Mouse (Mus musculus) kidney, adult 2 months (tissue): ENCODE measurements around the gene Myl4. TPM values are rescaled to one million over a fixed set of nuclear protein-coding genes. Genes with fewer than 3 reads are reported as not detected.
A peak's percentile ranks its signal among the peaks of the same experiment; 100 is the strongest.

ENCODE experiments used
- DNase-seq: peaks from one replicate; pipeline ENCODE4 v3.0.0; 2021
- H3K27ac ChIP-seq: fragments of 200-500 bp; 2 replicates; pipeline ENCODE4 v1.5.1; 2012; ENCODE audit warnings: low read depth, low read length, control low read depth, inconsistent platforms; ENCODE audit not compliant: insufficient read depth
- H3K27me3 ChIP-seq: fragments of 200-500 bp; replicated peaks from 2 replicates; pipeline ENCODE4 v1.6.1; 2012; ENCODE audit warnings: mild to moderate bottlenecking, moderate library complexity, low read length, inconsistent platforms; ENCODE audit not compliant: control insufficient read depth, insufficient read depth
- H3K36me3 ChIP-seq: fragments of 200-500 bp; 2 replicates; pipeline ENCODE4 v1.6.1; 2012; ENCODE audit warnings: mild to moderate bottlenecking, moderate library complexity, low read length, inconsistent platforms; ENCODE audit not compliant: control insufficient read depth, insufficient read depth
- H3K4me1 ChIP-seq: fragments of 200-500 bp; 2 replicates; pipeline ENCODE4 v1.6.1; 2011; ENCODE audit warnings: low read length; ENCODE audit not compliant: control insufficient read depth, insufficient read depth
- H3K4me3 ChIP-seq: fragments of 200-500 bp; 2 replicates; pipeline ENCODE4 v1.5.1; 2011; ENCODE audit warnings: mild to moderate bottlenecking, low read depth, low read length, control low read depth; ENCODE audit not compliant: insufficient read depth
- CTCF ChIP-seq: fragments of 200-500 bp; conservative IDR thresholded peaks from 2 replicates; pipeline ENCODE4 v1.5.1; 2011; ENCODE audit warnings: low read depth, mild to moderate bottlenecking, control low read depth, low read length, moderate library complexity, mixed read lengths; ENCODE audit not compliant: insufficient read depth, insufficient read length
- POLR2A ChIP-seq: fragments of 200-500 bp; IDR thresholded peaks from one replicate; pipeline ENCODE4 v1.6.1; 2011; ENCODE audit warnings: low read depth, low read length, control low read depth
- WGBS: fragments of 180-500 bp; shearing (Covaris S2); methylation state at CpG from one replicate; pipeline ENCODE4 v1.1.7; 2018; 5-methylcytosine and 5-hydroxymethylcytosine counted together
- polyA plus RNA-seq: library from polyadenylated mRNA; depleted of rRNA; stranded (reverse); fragments of >200 nt; gene quantifications from 2 replicates; pipeline ENCODE4 v1.2.3, GENCODE M21; 2012

The Myl4 gene
- polyA plus RNA-seq, 1 experiment: 2.0 TPM

DNA sequence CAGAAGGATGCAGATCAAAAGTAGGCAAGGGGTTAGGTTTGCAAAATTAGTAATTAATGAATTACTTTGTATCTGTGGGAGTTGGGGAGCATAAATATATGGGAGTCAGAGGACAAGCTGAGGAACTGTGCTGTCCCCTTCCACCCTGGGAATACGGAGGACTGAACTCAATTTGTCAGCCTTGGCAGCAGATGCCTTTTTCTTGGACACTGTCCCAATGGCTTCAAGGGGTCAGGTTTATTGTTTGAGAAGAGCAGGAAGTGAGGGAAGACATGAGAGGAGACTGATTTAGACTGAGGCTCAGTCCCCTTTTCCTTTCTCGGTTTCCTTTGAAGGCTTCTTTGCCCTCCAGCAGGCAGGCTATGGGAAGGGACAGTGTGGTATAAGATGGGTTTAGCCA lies 22.1 kb downstream of the Myl4 start:
- Histone ChIP-seq H3K27ac (no peak overlapping the region), H3K4me1 (no peaks in the 10 kb centered on the region), H3K36me3 (no peaks in the 10 kb centered on the region), H3K27me3 (no peaks in the 10 kb centered on the region), H3K4me3 (no peak overlapping the region)
- TF ChIP-seq POLR2A (no peak), CTCF (no peak)
- WGBS: 43% methylated on average over 2 of the region's 2 CpGs
- DNase-seq: peak; percentile 20

- Histone ChIP-seq H3K4me3 (no peak overlapping the region), H3K27ac (no peak overlapping the region), H3K36me3 (no peaks in the 10 kb centered on the region), H3K4me1 (no peaks in the 10 kb centered on the region; the same call in 1 of the 2 replicates), H3K27me3 (no peaks in the 10 kb centered on the region)
- TF ChIP-seq POLR2A: no peak
- no peak for TF ChIP-seq CTCF
- no peak for DNase-seq
- 56% methylated on average over 10 of the region's 10 CpGs for WGBS
Measured at GRCm38 (mm10) chr11:104576772-104577612, 26.5 kb downstream of the Myl4 start.

DNA sequence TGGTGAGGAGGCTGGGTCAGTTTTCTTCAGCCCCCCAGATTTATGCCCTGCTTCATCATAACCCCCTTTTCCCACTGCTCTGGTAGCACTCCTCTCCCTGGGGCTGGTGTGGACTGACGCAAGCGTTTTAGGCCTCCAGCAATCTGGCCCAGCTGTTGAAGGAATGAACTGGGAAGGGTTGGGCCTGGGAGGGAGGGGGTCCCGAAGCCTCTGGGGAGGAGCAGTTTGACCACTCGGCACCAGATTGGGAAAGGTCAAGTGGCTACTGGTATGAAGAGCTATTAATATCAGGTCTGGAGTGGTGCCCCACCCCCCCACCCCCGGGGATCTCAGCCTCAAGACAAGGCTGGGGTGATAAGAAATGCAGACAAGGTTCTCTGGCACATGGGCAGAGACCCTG lies 27.6 kb downstream of the Myl4 start:
- TF ChIP-seq CTCF (no peak), POLR2A (no peak)
- WGBS: 55% methylated on average over 5 of the region's 5 CpGs
- Histone ChIP-seq H3K4me1 (no peaks in the 10 kb centered on the region; the same call in 1 of the 2 replicates), H3K36me3 (no peaks in the 10 kb centered on the region), H3K4me3 (no peak overlapping the region), H3K27ac (no peak overlapping the region), H3K27me3 (no peaks in the 10 kb centered on the region)
- DNase-seq: no peak

- 81% methylated on average over 9 of the region's 9 CpGs for WGBS
- H3K4me3 ChIP-seq: no peak overlapping the region
- DNase-seq: no peak
- TF ChIP-seq CTCF: no peak
- no peak for TF ChIP-seq POLR2A
- no peaks in the 10 kb centered on the region for H3K27me3 ChIP-seq
- H3K36me3 ChIP-seq: no peaks in the 10 kb centered on the region
- no peak overlapping the region for H3K27ac ChIP-seq
- H3K4me1 ChIP-seq: no peaks in the 10 kb centered on the region; the same call in 1 of the 2 replicates
Measured at GRCm38 (mm10) chr11:104579084-104579483, 28.6 kb downstream of the Myl4 start.

- no peaks in the 10 kb centered on the region for H3K27me3 ChIP-seq
- TF ChIP-seq POLR2A: no peak
- TF ChIP-seq CTCF: no peak
- no peak overlapping the region for H3K27ac ChIP-seq
- no peak overlapping the region for H3K4me3 ChIP-seq
- H3K4me1 ChIP-seq: no peaks in the 10 kb centered on the region; the same call in 1 of the 2 replicates
- DNase-seq: no peak
- 95% methylated on average over 8 of the region's 8 CpGs for WGBS
- no peaks in the 10 kb centered on the region for H3K36me3 ChIP-seq
Measured at GRCm38 (mm10) chr11:104579575-104579974, 29.1 kb downstream of the Myl4 start.

DNA sequence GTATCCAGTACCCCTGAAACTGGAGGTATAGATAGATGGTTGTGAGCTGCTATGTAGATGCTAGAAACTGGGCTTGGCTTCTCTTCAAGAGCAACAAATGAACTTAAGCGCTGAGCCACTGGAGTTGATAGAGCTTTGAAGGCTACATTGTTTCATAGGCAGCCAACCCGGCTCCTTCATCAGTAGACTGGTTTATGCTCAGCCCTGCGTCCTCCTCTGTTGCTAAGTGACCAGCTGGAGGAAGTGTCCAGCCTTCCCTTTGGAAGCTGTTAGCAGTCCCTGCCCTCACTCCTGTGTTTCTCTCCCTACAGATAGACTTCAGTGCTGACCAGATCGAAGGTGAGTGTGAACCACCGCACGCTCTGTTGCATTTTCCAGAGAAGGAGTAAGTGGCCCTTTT lies 29.6 kb downstream of the Myl4 start:
- Histone ChIP-seq H3K27me3 (no peaks in the 10 kb centered on the region), H3K4me1 (no peaks in the 10 kb centered on the region; the same call in 1 of the 2 replicates), H3K4me3 (no peak overlapping the region), H3K36me3 (no peaks in the 10 kb centered on the region), H3K27ac (no peak overlapping the region)
- TF ChIP-seq POLR2A (no peak), CTCF (no peak)
- 52% methylated on average over 6 of the region's 6 CpGs for WGBS
- no peak for DNase-seq

DNA sequence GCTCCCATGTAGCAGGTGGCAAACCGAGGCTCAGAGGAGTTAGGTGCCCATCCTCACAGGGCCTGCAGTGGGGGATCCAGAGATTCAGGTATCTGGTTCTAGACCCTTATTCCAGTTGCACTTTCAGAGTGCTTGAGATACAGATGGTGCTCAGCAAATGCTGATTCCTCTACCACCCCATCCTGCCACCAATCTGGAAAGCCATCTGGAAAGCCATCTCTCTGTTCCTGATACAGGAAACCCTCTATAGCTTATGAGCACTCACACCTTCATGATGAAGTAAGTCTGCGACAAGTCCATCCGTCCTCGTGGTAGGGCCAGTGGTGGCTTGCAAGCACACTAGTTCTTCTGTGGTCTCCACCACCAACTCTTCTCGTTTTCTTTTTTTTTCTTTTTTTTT lies 30.1 kb downstream of the Myl4 start:
- Histone ChIP-seq H3K36me3 (no peaks in the 10 kb centered on the region), H3K4me1 (no peaks in the 10 kb centered on the region; the same call in 1 of the 2 replicates), H3K4me3 (no peak overlapping the region), H3K27me3 (no peaks in the 10 kb centered on the region), H3K27ac (no peak overlapping the region)
- 90% methylated on average over 5 of the region's 5 CpGs for WGBS
- no peak for TF ChIP-seq CTCF
- no peak for TF ChIP-seq POLR2A
- no peak for DNase-seq
